Mouse (Mus musculus): Measurements from ENCODE around the gene Ovol3. TPM values are rescaled to one million over a fixed set of nuclear protein-coding genes. Genes with fewer than 3 reads are reported as not detected.

Ovol3 gene
- polyA plus RNA-seq, 1 experiment from 2014 or later, result not detected

DNA sequence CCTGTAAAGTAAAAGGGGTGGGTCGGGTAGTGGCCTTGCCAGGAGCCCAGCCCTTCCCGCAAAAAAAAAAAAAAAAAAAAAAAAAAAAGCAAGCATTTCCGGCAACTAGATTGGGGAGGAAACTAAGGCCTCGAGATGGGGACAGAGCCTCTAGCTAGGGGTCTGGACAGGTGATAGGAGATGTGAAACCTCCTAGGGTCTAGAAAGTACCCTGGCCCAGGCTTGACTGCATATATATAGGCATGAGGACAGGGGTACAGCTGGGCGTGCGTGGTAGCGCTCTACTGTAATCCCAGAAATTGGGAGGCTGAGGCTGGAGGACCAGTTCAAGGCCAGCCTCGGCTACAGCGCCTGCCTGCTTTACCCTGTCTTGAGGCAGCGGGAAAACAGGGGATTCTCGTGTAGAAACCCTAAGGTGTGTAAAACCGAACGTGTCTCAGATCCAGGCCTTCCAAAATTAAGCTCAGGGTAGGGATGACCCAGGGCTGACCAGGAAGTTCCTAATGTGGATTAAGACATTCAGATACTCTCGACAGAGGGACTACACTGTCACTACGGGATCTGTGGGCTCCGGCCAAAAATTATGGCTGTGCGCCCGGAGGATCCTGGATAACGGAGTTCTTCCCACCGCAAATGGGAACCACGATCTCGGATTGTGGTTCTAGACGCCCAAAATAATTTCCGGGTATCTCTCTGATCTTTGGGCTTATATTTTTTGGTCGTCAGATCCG lies 41.3 kb downstream of the Ovol3 start:
- H3K4me2 ChIP-seq (ENCODE audit: low read length), result peak overlapping the region; percentile 87
- H3K9me3 ChIP-seq (ENCODE audit: control insufficient read depth, low read length), result no peaks in the 10 kb centered on the region
- ATAC-seq (ENCODE audit: insufficient number of reproducible peaks, insufficient read depth, low FRiP score, low read depth), result peak; percentile 8; the same call in 1 of the 2 replicates
- H3K9ac ChIP-seq (ENCODE audit: low read length), result peak overlapping the region; percentile 86
- peak overlapping the region; percentile 71 to 75 for H3K4me3 ChIP-seq (ENCODE audit: control insufficient read depth in 1 of 2, insufficient read depth in 1 of 2, low read depth in 1 of 2, low read length in 2 of 2)
- H3K36me3 ChIP-seq (ENCODE audit: control insufficient read depth, insufficient read depth, low read length), result peaks cover 36% of the 10 kb centered on the region
- H3K4me1 ChIP-seq (ENCODE audit: control insufficient read depth in 2 of 2, insufficient read depth in 2 of 2, low read length in 2 of 2), result peaks cover 12 to 16% of the 10 kb centered on the region in 2 experiments
- whole genome bisulfite sequencing, result under 1% methylated on average over 26 of the region's 26 CpGs
- no peaks in the 10 kb centered on the region for H3K27me3 ChIP-seq (ENCODE audit: control insufficient read depth, insufficient read depth, low read length)
- peak overlapping the region; percentile 80 to 87 for H3K27ac ChIP-seq (replicated peaks in 1 of 2; ENCODE audit: control insufficient read depth in 1 of 2, insufficient read depth in 1 of 2, low read depth in 2 of 2, low read length in 2 of 2)

DNA sequence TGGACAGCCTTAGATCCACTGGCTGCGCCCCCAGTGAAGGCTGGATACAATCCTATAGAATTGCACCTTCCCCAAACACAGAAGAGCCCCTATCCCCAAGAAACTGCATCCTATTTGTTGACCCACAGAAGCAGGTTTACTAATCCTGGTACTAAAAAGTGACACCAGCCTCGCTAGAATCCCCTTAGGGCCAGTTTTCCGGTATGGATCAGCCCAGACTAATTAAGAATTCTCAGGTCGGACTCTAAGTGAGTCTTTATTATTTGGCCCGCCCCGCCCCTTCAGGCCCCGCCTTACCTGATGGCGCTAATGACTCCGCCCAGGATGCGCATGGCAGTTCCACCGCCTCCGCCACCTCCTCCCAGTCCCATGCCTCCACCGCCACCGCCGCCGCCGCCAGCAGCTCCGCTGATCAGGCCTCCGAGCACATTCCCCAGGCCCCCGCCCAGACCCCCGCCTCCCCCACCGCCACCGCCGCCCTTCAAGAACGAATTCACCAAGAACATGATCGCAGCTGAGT lies 41.9 kb downstream of the Ovol3 start:
- peak overlapping the region; percentile 86 for H3K9ac ChIP-seq (ENCODE audit: low read length)
- H3K27me3 ChIP-seq (ENCODE audit: control insufficient read depth, insufficient read depth, low read length), result no peaks in the 10 kb centered on the region
- peak overlapping the region; percentile 87 for H3K4me2 ChIP-seq (ENCODE audit: low read length)
- H3K9me3 ChIP-seq (ENCODE audit: control insufficient read depth, low read length), result no peaks in the 10 kb centered on the region
- peaks cover 12 to 16% of the 10 kb centered on the region in 2 experiments for H3K4me1 ChIP-seq (ENCODE audit: control insufficient read depth in 2 of 2, insufficient read depth in 2 of 2, low read length in 2 of 2)
- ATAC-seq (ENCODE audit: insufficient number of reproducible peaks, insufficient read depth, low FRiP score, low read depth), result peak; percentile 52
- peak overlapping the region; percentile 71 to 75 for H3K4me3 ChIP-seq (ENCODE audit: control insufficient read depth in 1 of 2, insufficient read depth in 1 of 2, low read depth in 1 of 2, low read length in 2 of 2)
- peaks cover 42% of the 10 kb centered on the region for H3K36me3 ChIP-seq (ENCODE audit: control insufficient read depth, insufficient read depth, low read length)
- H3K27ac ChIP-seq (replicated peaks in 1 of 2; ENCODE audit: control insufficient read depth in 1 of 2, insufficient read depth in 1 of 2, low read depth in 2 of 2, low read length in 2 of 2), result peak overlapping the region in 1 of 2 experiments; percentile 87; a peak in 2 of 4 replicates
- WGBS, result 1% methylated on average over 26 of the region's 26 CpGs

DNA sequence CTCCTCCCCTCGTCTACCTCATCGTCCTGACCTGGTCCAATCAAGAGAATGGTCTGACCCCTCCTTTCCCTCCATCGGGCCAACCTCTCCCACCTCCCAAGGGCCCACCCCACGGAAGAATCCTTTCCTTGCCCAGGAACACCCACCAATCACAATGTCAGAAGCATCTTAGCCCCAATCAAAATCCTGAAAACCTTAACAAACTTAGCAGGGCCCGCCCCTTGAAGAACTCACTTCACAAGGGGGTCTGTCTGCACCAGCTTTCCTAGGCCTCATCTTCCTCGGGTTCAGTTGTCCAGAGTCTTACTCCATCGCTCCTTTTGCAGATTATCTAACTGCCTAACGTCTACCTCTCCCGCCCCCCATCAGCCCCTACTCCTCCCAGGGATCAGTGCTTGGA lies 42.5 kb downstream of the Ovol3 start:
- H3K4me1 ChIP-seq (ENCODE audit: control insufficient read depth in 2 of 2, insufficient read depth in 2 of 2, low read length in 2 of 2), result peaks cover 9 to 12% of the 10 kb centered on the region in 2 experiments
- H3K36me3 ChIP-seq (ENCODE audit: control insufficient read depth, insufficient read depth, low read length), result peaks cover 48% of the 10 kb centered on the region
- 34% methylated on average over 9 of the region's 9 CpGs for WGBS
- peak overlapping the region; percentile 64 for H3K9ac ChIP-seq (ENCODE audit: low read length)
- no peak for ATAC-seq (ENCODE audit: insufficient number of reproducible peaks, insufficient read depth, low FRiP score, low read depth)
- no peak overlapping the region for H3K27ac ChIP-seq (replicated peaks in 1 of 2; ENCODE audit: control insufficient read depth in 1 of 2, insufficient read depth in 1 of 2, low read depth in 2 of 2, low read length in 2 of 2)
- H3K4me3 ChIP-seq (ENCODE audit: control insufficient read depth in 1 of 2, insufficient read depth in 1 of 2, low read depth in 1 of 2, low read length in 2 of 2), result peak overlapping the region; percentile 71 to 75; a peak in 3 of 4 replicates
- no peaks in the 10 kb centered on the region for H3K27me3 ChIP-seq (ENCODE audit: control insufficient read depth, insufficient read depth, low read length)
- H3K4me2 ChIP-seq (ENCODE audit: low read length), result peak overlapping the region; percentile 87
- H3K9me3 ChIP-seq (ENCODE audit: control insufficient read depth, low read length), result no peaks in the 10 kb centered on the region

DNA sequence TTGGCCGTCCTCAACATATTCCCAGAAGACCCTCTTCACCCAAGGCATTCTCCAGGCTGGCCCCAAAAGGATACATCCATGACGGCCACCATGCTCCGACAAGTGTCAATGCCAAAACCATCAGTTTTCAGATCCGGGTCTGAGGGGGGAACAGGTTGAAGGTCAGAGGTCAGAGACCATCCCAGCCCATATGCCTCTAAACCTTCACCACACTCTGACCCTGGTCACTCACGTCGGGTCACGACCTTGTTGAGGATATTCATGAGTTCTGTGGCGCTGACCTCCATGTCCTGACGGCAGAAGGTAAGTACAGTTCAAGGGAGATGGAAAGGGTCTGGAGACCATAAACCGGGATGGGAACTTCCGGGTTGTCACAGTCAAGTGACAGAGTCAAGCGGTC lies 43.4 kb downstream of the Ovol3 start:
- no peak overlapping the region for H3K9ac ChIP-seq (ENCODE audit: low read length)
- no peak for ATAC-seq (ENCODE audit: insufficient number of reproducible peaks, insufficient read depth, low FRiP score, low read depth)
- H3K4me1 ChIP-seq (ENCODE audit: control insufficient read depth in 2 of 2, insufficient read depth in 2 of 2, low read length in 2 of 2), result peaks cover 8 to 12% of the 10 kb centered on the region in 2 experiments
- H3K27me3 ChIP-seq (ENCODE audit: control insufficient read depth, insufficient read depth, low read length), result no peaks in the 10 kb centered on the region
- 88% methylated on average over 12 of the region's 12 CpGs for WGBS
- H3K36me3 ChIP-seq (ENCODE audit: control insufficient read depth, insufficient read depth, low read length), result peaks cover 57% of the 10 kb centered on the region
- H3K9me3 ChIP-seq (ENCODE audit: control insufficient read depth, low read length), result no peaks in the 10 kb centered on the region
- no peak overlapping the region for H3K4me3 ChIP-seq (ENCODE audit: control insufficient read depth in 1 of 2, insufficient read depth in 1 of 2, low read depth in 1 of 2, low read length in 2 of 2)
- H3K27ac ChIP-seq (replicated peaks in 1 of 2; ENCODE audit: control insufficient read depth in 1 of 2, insufficient read depth in 1 of 2, low read depth in 2 of 2, low read length in 2 of 2), result no peak overlapping the region
- no peak overlapping the region for H3K4me2 ChIP-seq (ENCODE audit: low read length)

GRCm38 (mm10) chr7:30189116-30189491 lies 46.4 kb downstream of the Ovol3 start:
- no peaks in the 10 kb centered on the region for H3K27me3 ChIP-seq (ENCODE audit: control insufficient read depth, insufficient read depth, low read length)
- peaks cover 77% of the 10 kb centered on the region for H3K36me3 ChIP-seq (ENCODE audit: control insufficient read depth, insufficient read depth, low read length)

DNA sequence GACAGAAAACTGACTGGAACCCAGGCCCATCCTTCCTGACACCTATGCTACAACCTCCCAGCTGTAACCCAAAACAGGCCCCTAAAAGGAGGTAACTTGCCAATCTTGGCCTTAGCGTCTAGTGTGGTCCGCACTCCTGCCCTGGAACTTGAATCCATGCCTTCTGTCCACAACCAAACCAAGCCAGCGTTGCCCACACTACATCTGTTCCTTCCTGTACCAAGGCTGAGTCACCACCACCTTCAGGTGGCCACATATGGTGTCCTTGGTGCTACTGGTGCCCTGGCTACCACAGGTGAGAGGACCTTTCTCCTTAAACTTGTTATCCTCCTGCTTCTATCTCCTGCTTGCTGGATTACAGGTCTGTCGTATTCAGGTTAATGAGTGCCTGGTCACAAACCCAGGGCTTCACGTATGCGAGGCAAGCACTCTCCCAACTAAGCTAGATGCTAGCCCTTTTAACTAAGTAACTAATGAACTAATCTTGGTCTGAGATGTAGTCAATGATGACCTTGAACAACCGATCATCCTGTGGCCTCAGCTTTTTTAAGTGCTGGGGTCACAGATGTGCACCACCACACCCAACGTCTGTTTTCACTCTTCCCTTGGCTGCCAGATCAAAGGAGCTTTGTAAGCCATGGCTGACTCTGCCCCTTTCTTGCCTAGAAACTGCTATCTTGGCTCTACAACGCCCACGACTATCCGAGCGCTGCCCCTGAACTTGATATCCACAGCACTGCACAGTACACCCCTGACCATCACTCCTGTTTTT lies 47.0 kb downstream of the Ovol3 start:
- H3K4me3 ChIP-seq (ENCODE audit: control insufficient read depth in 1 of 2, insufficient read depth in 1 of 2, low read depth in 1 of 2, low read length in 2 of 2), result no peak overlapping the region
- no peaks in the 10 kb centered on the region for H3K27me3 ChIP-seq (ENCODE audit: control insufficient read depth, insufficient read depth, low read length)
- H3K4me2 ChIP-seq (ENCODE audit: low read length), result no peak overlapping the region
- 69% methylated on average over 12 of the region's 12 CpGs for WGBS
- no peak for ATAC-seq (ENCODE audit: insufficient number of reproducible peaks, insufficient read depth, low FRiP score, low read depth)
- H3K27ac ChIP-seq (replicated peaks in 1 of 2; ENCODE audit: control insufficient read depth in 1 of 2, insufficient read depth in 1 of 2, low read depth in 2 of 2, low read length in 2 of 2), result no peak overlapping the region
- H3K9me3 ChIP-seq (ENCODE audit: control insufficient read depth, low read length), result no peaks in the 10 kb centered on the region
- peaks cover 10 to 18% of the 10 kb centered on the region in 2 experiments for H3K4me1 ChIP-seq (ENCODE audit: control insufficient read depth in 2 of 2, insufficient read depth in 2 of 2, low read length in 2 of 2)
- H3K9ac ChIP-seq (ENCODE audit: low read length), result no peak overlapping the region
- peaks cover 77% of the 10 kb centered on the region for H3K36me3 ChIP-seq (ENCODE audit: control insufficient read depth, insufficient read depth, low read length)

More at GRCm38 (mm10) chr7:30189116-30189491, 46.4 kb downstream of the Ovol3 start:
- H3K4me2 ChIP-seq (ENCODE audit: low read length), result no peak overlapping the region
- no peaks in the 10 kb centered on the region for H3K9me3 ChIP-seq (ENCODE audit: control insufficient read depth, low read length)
- no peak overlapping the region for H3K4me3 ChIP-seq (ENCODE audit: control insufficient read depth in 1 of 2, insufficient read depth in 1 of 2, low read depth in 1 of 2, low read length in 2 of 2)
- no peak overlapping the region for H3K27ac ChIP-seq (replicated peaks in 1 of 2; ENCODE audit: control insufficient read depth in 1 of 2, insufficient read depth in 1 of 2, low read depth in 2 of 2, low read length in 2 of 2)
- no peak for ATAC-seq (ENCODE audit: insufficient number of reproducible peaks, insufficient read depth, low FRiP score, low read depth)
- WGBS, result 77% methylated on average over 4 of the region's 4 CpGs
- peaks cover 9 to 19% of the 10 kb centered on the region in 2 experiments for H3K4me1 ChIP-seq (ENCODE audit: control insufficient read depth in 2 of 2, insufficient read depth in 2 of 2, low read length in 2 of 2)
- H3K9ac ChIP-seq (ENCODE audit: low read length), result no peak overlapping the region

- Histone ChIP-seq H3K9me3 (ENCODE audit: control insufficient read depth, low read length) (no peaks in the 10 kb centered on the region), H3K27ac (replicated peaks in 1 of 2; ENCODE audit: control insufficient read depth in 1 of 2, insufficient read depth in 1 of 2, low read depth in 2 of 2, low read length in 2 of 2) (peak overlapping the region; percentile 58 to 61; a peak in 2 of 4 replicates), H3K4me2 (ENCODE audit: low read length) (peak overlapping the region; percentile 63), H3K27me3 (ENCODE audit: control insufficient read depth, insufficient read depth, low read length) (no peaks in the 10 kb centered on the region), H3K4me1 (ENCODE audit: control insufficient read depth in 2 of 2, insufficient read depth in 2 of 2, low read length in 2 of 2) (peaks cover 4 to 9% of the 10 kb centered on the region in 2 experiments), H3K4me3 (ENCODE audit: control insufficient read depth in 1 of 2, insufficient read depth in 1 of 2, low read depth in 1 of 2, low read length in 2 of 2) (peak overlapping the region; percentile 44 to 62), H3K36me3 (ENCODE audit: control insufficient read depth, insufficient read depth, low read length) (peaks cover 47% of the 10 kb centered on the region), H3K9ac (ENCODE audit: low read length) (peak overlapping the region; percentile 74)
- ATAC-seq (ENCODE audit: insufficient number of reproducible peaks, insufficient read depth, low FRiP score, low read depth), result no peak
- 57% methylated on average over 13 of the region's 13 CpGs for WGBS
These were observed 50.7 kb downstream of the Ovol3 start for GRCm38 (mm10) chr7:30184641-30185348.

Measured in heart, embryonic 14.5 days (tissue).